Mouse (Mus musculus) bone marrow macrophage, adult 2 months (primary cell): ENCODE data around the gene Mpp3.

Experiments used
- CTCF ChIP-seq: IDR thresholded peaks from 2 replicates; pipeline ENCODE4 v1.5.1; 2012; ENCODE audit warnings: low read depth, mild to moderate bottlenecking, low read length, moderate library complexity
- POLR2A ChIP-seq: IDR thresholded peaks from 2 replicates; pipeline ENCODE4 v1.6.1; 2012; ENCODE audit warnings: mild to moderate bottlenecking, low read depth, low read length, borderline replicate concordance

DNA sequence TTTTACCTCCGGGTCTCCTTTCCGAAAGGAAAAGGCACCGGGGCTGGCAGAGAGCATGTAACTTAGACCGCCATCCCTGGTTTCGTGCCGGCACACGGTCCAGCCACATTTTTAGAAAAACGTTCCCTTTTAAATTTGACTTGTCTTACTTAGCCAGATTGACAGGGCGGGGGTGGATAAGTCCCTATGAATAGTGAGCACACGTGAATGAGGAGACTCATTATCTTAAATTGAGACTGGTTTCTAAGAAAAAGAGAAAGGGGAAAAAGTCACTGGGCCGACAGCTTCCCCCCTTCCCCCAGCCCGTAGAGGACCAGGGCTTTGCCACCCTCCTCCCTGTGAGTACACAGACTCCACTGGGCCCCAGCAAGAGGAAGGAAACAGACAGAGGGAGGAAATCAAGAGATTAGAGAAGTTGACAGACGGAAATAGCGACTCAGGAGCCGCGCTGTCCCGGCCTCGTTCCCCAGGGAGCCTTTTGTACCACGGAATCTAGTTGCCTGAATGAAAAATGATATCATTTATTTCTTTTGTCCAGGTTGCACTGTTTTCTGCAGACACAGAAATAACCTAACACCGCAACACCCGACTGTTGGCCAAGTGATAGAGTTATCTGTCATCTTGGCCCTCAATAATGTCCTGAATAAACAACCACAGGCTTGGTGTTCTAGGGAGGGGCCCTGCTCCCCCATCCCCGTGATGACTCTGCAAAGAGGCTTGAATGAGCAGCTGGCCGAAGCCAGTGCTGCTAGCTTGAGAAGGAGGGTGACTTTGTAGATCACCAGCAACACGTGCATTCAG, 75.5 kb downstream of the Mpp3 start:
- TF ChIP-seq CTCF (no peak), POLR2A (no peak)
